Mouse (Mus musculus): ENCODE data around the gene 2310009B15Rik. TPM values are rescaled to one million over a fixed set of nuclear protein-coding genes. Genes with fewer than 3 reads are reported as not detected.
A peak's percentile ranks its signal among the peaks of the same experiment; 100 is the strongest.

The 2310009B15Rik gene
- total and polyA plus RNA-seq, 2 experiments from 2014 or later, result 32.7 to 45.0 TPM

- no peak for ATAC-seq
- no peaks in the 10 kb centered on the region for H3K4me1 ChIP-seq (ENCODE audit: insufficient read depth, low read length)
- no peaks in the 10 kb centered on the region for H3K9me3 ChIP-seq (ENCODE audit: low read length)
- 91% methylated on average over 14 of the region's 14 CpGs for WGBS
- no peak overlapping the region for H3K27ac ChIP-seq
- H3K36me3 ChIP-seq (ENCODE audit: insufficient read depth, low read length), result no peaks in the 10 kb centered on the region
- no peak for DNase-seq (ENCODE audit: low spot score)
- H3K9ac ChIP-seq (replicated peaks; ENCODE audit: low read length), result no peak overlapping the region
- no peaks in the 10 kb centered on the region for H3K27me3 ChIP-seq (ENCODE audit: insufficient read depth, low read length)
- no peak for TF ChIP-seq CTCF (IDR thresholded peaks at IDR 0.05; ENCODE audit: low read depth)
- no peak overlapping the region for H3K4me3 ChIP-seq (ENCODE audit: low read length)
- no peak overlapping the region for H3K4me2 ChIP-seq (ENCODE audit: low read depth, low read length)
Observed at GRCm38 (mm10) chr1:138877470-138878254, 21.0 kb upstream of the 2310009B15Rik start.

GRCm38 (mm10) chr1:138876371-138877045, 19.9 kb upstream of the 2310009B15Rik start:
- no peak for DNase-seq (ENCODE audit: low spot score)
- TF ChIP-seq CTCF (IDR thresholded peaks at IDR 0.05; ENCODE audit: low read depth), result no peak

GRCm38 (mm10) chr1:138850823-138851222, 5.8 kb downstream of the 2310009B15Rik start:
- no peaks in the 10 kb centered on the region for H3K9me3 ChIP-seq (ENCODE audit: low read length)
- no peak overlapping the region for H3K4me3 ChIP-seq (ENCODE audit: low read length)
- H3K4me2 ChIP-seq (ENCODE audit: low read depth, low read length), result no peak overlapping the region
- DNase-seq (ENCODE audit: low spot score), result no peak
- no peaks in the 10 kb centered on the region for H3K36me3 ChIP-seq (ENCODE audit: insufficient read depth, low read length)
- peaks cover 19% of the 10 kb centered on the region; the same call in 1 of the 2 replicates for H3K27me3 ChIP-seq (ENCODE audit: insufficient read depth, low read length)
- no peak for ATAC-seq
- H3K4me1 ChIP-seq (ENCODE audit: insufficient read depth, low read length), result peaks cover 11% of the 10 kb centered on the region; the same call in 1 of the 2 replicates
- no peak overlapping the region for H3K27ac ChIP-seq
- 96% methylated on average over 1 of the region's 1 CpGs for WGBS
- no peak overlapping the region for H3K9ac ChIP-seq (replicated peaks; ENCODE audit: low read length)
- TF ChIP-seq CTCF (IDR thresholded peaks at IDR 0.05; ENCODE audit: low read depth), result no peak

More at GRCm38 (mm10) chr1:138876371-138877045, 19.9 kb upstream of the 2310009B15Rik start:
- no peaks in the 10 kb centered on the region for H3K36me3 ChIP-seq (ENCODE audit: insufficient read depth, low read length)
- WGBS, result 71% methylated on average over 16 of the region's 16 CpGs
- H3K4me3 ChIP-seq (ENCODE audit: low read length), result no peak overlapping the region; the same call in 1 of the 2 replicates
- no peaks in the 10 kb centered on the region for H3K4me1 ChIP-seq (ENCODE audit: insufficient read depth, low read length)
- no peaks in the 10 kb centered on the region for H3K9me3 ChIP-seq (ENCODE audit: low read length)
- no peaks in the 10 kb centered on the region for H3K27me3 ChIP-seq (ENCODE audit: insufficient read depth, low read length)
- H3K4me2 ChIP-seq (ENCODE audit: low read depth, low read length), result 0 out of 2 replicates have a peak overlapping the region, but pooled peaks have one; percentile 5
- H3K27ac ChIP-seq, result no peak overlapping the region
- ATAC-seq, result no peak
- H3K9ac ChIP-seq (replicated peaks; ENCODE audit: low read length), result no peak overlapping the region

- Histone ChIP-seq H3K9me3 (ENCODE audit: low read length) (no peaks in the 10 kb centered on the region), H3K4me3 (ENCODE audit: low read length) (no peak overlapping the region), H3K4me1 (ENCODE audit: insufficient read depth, low read length) (peaks cover 8% of the 10 kb centered on the region; the same call in 1 of the 2 replicates), H3K4me2 (ENCODE audit: low read depth, low read length) (no peak overlapping the region), H3K36me3 (ENCODE audit: insufficient read depth, low read length) (no peaks in the 10 kb centered on the region), H3K27ac (no peak overlapping the region), H3K9ac (replicated peaks; ENCODE audit: low read length) (no peak overlapping the region), H3K27me3 (ENCODE audit: insufficient read depth, low read length) (peaks cover 26% of the 10 kb centered on the region)
- ATAC-seq (no peak), DNase-seq (ENCODE audit: low spot score) (no peak)
- WGBS, result 50% methylated on average over 2 of the region's 4 CpGs
- no peak for TF ChIP-seq CTCF (IDR thresholded peaks at IDR 0.05; ENCODE audit: low read depth)
Observed at GRCm38 (mm10) chr1:138850161-138850539, 6.5 kb downstream of the 2310009B15Rik start.

GRCm38 (mm10) chr1:138849531-138850160, 7.0 kb downstream of the 2310009B15Rik start:
- H3K27me3 ChIP-seq (ENCODE audit: insufficient read depth, low read length), result peaks cover 31% of the 10 kb centered on the region
- no peak for DNase-seq (ENCODE audit: low spot score)
- H3K4me3 ChIP-seq (ENCODE audit: low read length), result no peak overlapping the region
- no peaks in the 10 kb centered on the region for H3K9me3 ChIP-seq (ENCODE audit: low read length)
- H3K4me2 ChIP-seq (ENCODE audit: low read depth, low read length), result no peak overlapping the region
- WGBS, result 8% methylated on average over 8 of the region's 8 CpGs
- H3K36me3 ChIP-seq (ENCODE audit: insufficient read depth, low read length), result no peaks in the 10 kb centered on the region
- no peak overlapping the region for H3K9ac ChIP-seq (replicated peaks; ENCODE audit: low read length)
- 0 out of 2 replicates have a peak, but pooled peaks cover 4% of the 10 kb centered on the region for H3K4me1 ChIP-seq (ENCODE audit: insufficient read depth, low read length)
- no peak for TF ChIP-seq CTCF (IDR thresholded peaks at IDR 0.05; ENCODE audit: low read depth)
- H3K27ac ChIP-seq, result no peak overlapping the region
- no peak for ATAC-seq

- ATAC-seq (peak; percentile 56), DNase-seq (ENCODE audit: low spot score) (no peak)
- Histone ChIP-seq H3K4me3 (ENCODE audit: low read length) (peak within 1 kb of the TSS; percentile 32), H3K27ac (no peak within 1 kb of the TSS), H3K9me3 (ENCODE audit: low read length) (no peaks in the 10 kb centered on the region), H3K36me3 (ENCODE audit: insufficient read depth, low read length) (no peaks in the 10 kb centered on the region), H3K9ac (replicated peaks; ENCODE audit: low read length) (0 out of 2 replicates have a peak within 1 kb of the TSS, but pooled peaks have one; percentile 17), H3K4me1 (ENCODE audit: insufficient read depth, low read length) (0 out of 2 replicates have a peak, but pooled peaks cover 4% of the 10 kb centered on the region), H3K4me2 (ENCODE audit: low read depth, low read length) (peak within 1 kb of the TSS; percentile 56), H3K27me3 (ENCODE audit: insufficient read depth, low read length) (peaks cover 40% of the 10 kb centered on the region)
- TF ChIP-seq CTCF (IDR thresholded peaks at IDR 0.05; ENCODE audit: low read depth), result no peak
- WGBS, result under 1% methylated on average over 33 of the region's 33 CpGs
Observed at GRCm38 (mm10) chr1:138848511-138849109, 8.0 kb downstream of the 2310009B15Rik start, which contains the start of gene Lhx9. Gene Lhx9, minus strand, starts transcription at chr1:138848577.

Data from hindbrain, postnatal 0 days (tissue).